Mouse (Mus musculus) G1E (cell line): Measurements from ENCODE around the gene Zfp266. TPM values are rescaled to one million over a fixed set of nuclear protein-coding genes. Genes with fewer than 3 reads are reported as not detected.

Experiments
- ATAC-seq: 2 replicates; pipeline ENCODE4 v1.8.0; 2016; ENCODE audit warnings: mild to moderate bottlenecking; ENCODE audit not compliant: insufficient number of reproducible peaks, poor library complexity, low FRiP score, severe bottlenecking; ENCODE audit errors: extremely low read depth
- DNase-seq: peaks from one replicate; pipeline ENCODE4 v3.0.0; 2012; ENCODE audit warnings: low spot score
- H3K27me3 ChIP-seq: 2 replicates; pipeline ENCODE4 v1.6.1; 2012; ENCODE audit warnings: mild to moderate bottlenecking, low read length, inconsistent platforms; ENCODE audit not compliant: insufficient read depth
- H3K36me3 ChIP-seq: replicated peaks from 2 replicates; pipeline ENCODE3; 2012; ENCODE audit warnings: mild to moderate bottlenecking, inconsistent platforms
- H3K4me1 ChIP-seq: 2 replicates; pipeline ENCODE4 v1.6.1; 2012; ENCODE audit warnings: low read depth, low read length, inconsistent platforms, mixed read lengths; ENCODE audit not compliant: insufficient read depth
- H3K4me3 ChIP-seq: 2 replicates; pipeline ENCODE4 v1.5.1; 2012; ENCODE audit warnings: low read depth, mild to moderate bottlenecking, inconsistent platforms, low read length, moderate library complexity, mixed read lengths
- H3K9me3 ChIP-seq: replicated peaks from 2 replicates; pipeline ENCODE4 v1.6.1; 2012; ENCODE audit warnings: inconsistent platforms
- CTCF ChIP-seq: IDR thresholded peaks from 2 replicates; pipeline ENCODE4 v1.5.1; 2012; ENCODE audit warnings: low read depth, low read length, inconsistent platforms, mixed read lengths
- GATA1 ChIP-seq: IDR thresholded peaks from 2 replicates; pipeline ENCODE4 v1.6.1; 2012; ENCODE audit warnings: borderline replicate concordance, low read length, inconsistent platforms, mixed read lengths
- GATA2 ChIP-seq: IDR thresholded peaks from 2 replicates; pipeline ENCODE4 v1.6.1; 2012; ENCODE audit warnings: low read depth, low read length, inconsistent platforms, borderline replicate concordance
- POLR2AphosphoS5 ChIP-seq: IDR thresholded peaks from 2 replicates; pipeline ENCODE4 v1.6.1; 2012; ENCODE audit warnings: low read depth, low read length, inconsistent platforms; ENCODE audit not compliant: insufficient replicate concordance
- TAL1 ChIP-seq: conservative IDR thresholded peaks from 2 replicates; pipeline ENCODE4 v1.6.1; 2012; ENCODE audit warnings: low read depth, low read length, inconsistent platforms, mixed read lengths
- polyA plus RNA-seq: library from polyadenylated mRNA; stranded (reverse); fragments of >175 nt; gene quantifications from 2 replicates; pipeline ENCODE4 v1.2.3, GENCODE M21; 2012
- total RNA-seq, 2 experiments: library from RNA; stranded (forward) in 1 of 2; stranded (reverse) in 1 of 2; fragments of 200-1000 nt in 1 of 2; fragments of >200 nt in 1 of 2; fragmentation: Nextera tagmentation in 1 of 2; gene quantifications; 2 replicates each; pipeline ENCODE4 v1.2.3; 2014 to 2017

The Zfp266 gene
- total and polyA plus RNA-seq, 3 experiments, result 2.0 to 109 (median 64.2) TPM

DNA sequence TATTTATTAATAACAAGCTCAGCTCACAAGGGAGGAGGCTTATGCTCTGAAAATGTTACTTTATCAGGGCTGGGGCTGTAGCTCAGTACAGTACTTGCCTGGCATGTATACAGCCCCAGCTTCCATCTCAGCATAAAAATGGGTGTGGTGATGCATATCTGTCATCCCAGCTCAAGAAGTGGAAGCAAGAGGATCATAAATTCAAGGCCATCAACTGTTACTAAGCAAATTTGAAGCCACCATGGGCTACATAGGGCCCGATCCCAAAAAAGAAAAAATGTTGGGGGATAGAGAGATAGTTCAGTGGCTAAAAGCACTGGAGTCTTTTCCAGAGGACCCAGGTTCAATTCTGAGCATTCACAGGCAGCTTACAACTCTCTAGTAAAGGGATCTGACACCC, 44.6 kb downstream of the Zfp266 start:
- DNase-seq (no peak), ATAC-seq (no peak)
- H3K4me1 ChIP-seq, result no peaks in the 10 kb centered on the region
- H3K27me3 ChIP-seq, result no peaks in the 10 kb centered on the region
- no peak overlapping the region for H3K4me3 ChIP-seq
- H3K36me3 ChIP-seq, result peaks cover 70% of the 10 kb centered on the region
- H3K9me3 ChIP-seq, result peaks cover 7% of the 10 kb centered on the region
- TF ChIP-seq POLR2AphosphoS5 (no peak), CTCF (no peak), GATA1 (no peak), TAL1 (no peak), GATA2 (no peak)

DNA sequence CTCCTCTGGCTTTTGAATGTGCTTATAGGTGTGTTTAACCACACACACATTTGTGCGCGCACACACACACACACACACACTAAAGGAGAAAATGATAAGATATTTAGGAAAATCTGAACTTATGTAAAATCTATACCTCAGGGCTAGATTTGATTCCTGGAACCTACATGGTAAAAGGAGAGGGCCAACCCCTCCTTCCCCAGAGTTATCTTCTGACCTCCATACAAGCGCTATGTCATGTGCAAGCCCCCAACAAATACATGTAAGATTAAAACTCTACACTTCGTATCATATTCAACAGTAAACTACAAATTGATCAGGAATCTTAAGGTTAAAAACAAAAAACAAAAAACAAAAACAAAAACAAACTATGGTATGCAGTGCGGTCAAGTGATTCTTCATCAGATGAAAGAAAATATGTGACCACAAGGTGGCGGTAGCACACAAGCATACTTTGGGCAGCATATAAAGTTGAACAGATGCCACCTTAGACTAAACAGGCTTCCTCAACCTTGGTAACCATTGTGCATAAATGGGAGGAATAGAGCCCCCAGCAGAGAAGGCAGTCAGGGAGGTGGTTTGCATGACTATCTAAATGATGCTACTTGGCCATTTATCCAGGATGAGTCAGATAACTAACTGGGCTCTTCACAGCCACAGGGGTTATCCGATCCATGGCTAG, 54.3 kb downstream of the Zfp266 start:
- H3K9me3 ChIP-seq, result peaks cover 20% of the 10 kb centered on the region
- H3K4me3 ChIP-seq, result no peak overlapping the region
- H3K4me1 ChIP-seq, result peaks cover 5% of the 10 kb centered on the region; the same call in 1 of the 2 replicates
- ATAC-seq (peak; percentile 45; the same call in 1 of the 2 replicates), DNase-seq (no peak)
- peaks cover 29% of the 10 kb centered on the region for H3K36me3 ChIP-seq
- H3K27me3 ChIP-seq, result peaks cover 5% of the 10 kb centered on the region; the same call in 1 of the 2 replicates
- TF ChIP-seq GATA2, result no peak
- no peak for TF ChIP-seq POLR2AphosphoS5
- peak; percentile 45 for TF ChIP-seq CTCF
- TF ChIP-seq GATA1, result no peak
- TF ChIP-seq TAL1, result no peak

DNA sequence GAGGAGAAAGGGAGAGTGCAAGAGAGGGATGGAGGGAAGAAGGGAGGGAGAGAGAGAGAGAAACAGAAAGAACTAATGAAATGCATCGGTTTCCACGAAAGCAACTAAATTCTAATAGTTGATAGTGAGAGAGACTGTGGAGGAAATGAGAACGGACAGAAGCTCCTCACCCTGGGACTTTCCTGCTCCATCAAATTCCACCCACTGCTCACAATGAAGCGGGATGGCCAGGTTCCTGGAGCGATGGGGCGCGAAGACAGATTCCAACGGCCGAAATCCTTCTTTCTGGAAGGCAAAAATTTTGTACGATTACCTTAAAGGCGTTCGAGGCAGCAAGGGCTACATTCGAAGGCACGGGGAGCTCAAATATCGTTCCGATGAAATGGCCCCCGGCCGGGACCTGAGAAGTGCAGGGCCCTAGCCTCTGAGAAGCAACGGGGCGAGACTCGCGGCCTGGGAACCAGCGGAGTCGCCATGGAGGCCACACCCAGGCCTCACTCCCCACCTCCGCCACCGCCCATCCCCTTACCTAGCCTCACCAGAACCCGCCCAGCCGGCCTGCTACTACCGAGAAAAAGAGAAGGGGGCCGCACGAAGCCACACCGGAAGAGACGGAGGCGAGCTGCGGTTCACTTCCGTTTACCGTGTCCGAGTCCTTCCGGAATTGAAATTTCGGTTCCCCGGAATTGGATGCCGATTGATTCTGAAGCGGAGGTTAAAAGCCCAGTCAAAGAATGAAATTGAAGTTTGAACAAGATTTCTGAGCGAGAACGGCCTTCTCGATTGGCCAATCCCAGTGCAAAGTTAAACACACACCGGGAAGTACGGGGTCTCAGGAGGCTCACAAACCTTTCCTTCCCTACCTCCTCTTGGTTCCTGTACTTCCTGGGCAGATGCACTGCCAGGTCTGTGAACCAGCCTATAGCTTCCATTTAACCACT, 61.6 kb downstream of the Zfp266 start, which contains the start of gene Zfp26:
Zfp26 (minus strand) TSS at position 786 of the 941 bp plus-strand sequence.
- peak; percentile 47 for DNase-seq
- ATAC-seq, result peak; percentile 85

DNA sequence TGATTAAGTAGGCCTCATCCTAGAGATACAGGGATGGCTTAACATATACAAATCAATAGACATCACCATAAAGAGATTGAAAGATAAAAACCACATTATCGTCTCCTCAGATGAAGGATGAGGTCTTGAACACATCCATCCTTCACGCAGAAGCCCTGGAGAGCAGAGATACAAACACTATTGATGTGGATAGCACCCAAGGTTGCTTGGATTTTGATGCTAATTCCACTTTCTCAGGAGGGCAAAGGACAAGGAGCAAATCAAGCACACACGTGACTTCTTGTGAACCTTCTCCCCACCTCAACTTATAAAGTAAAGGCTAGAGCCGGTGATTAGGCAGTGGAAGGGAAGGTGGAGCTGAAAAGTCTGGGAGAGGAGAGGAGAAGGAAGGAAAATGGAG, 67.6 kb downstream of the Zfp266 start:
- Histone ChIP-seq H3K36me3 (peaks cover 44% of the 10 kb centered on the region), H3K9me3 (no peaks in the 10 kb centered on the region), H3K4me3 (no peak overlapping the region), H3K27me3 (no peaks in the 10 kb centered on the region), H3K4me1 (0 out of 2 replicates have a peak, but pooled peaks cover 3% of the 10 kb centered on the region)
- no peak for ATAC-seq
- no peak for DNase-seq
- TF ChIP-seq TAL1 (no peak), POLR2AphosphoS5 (no peak), CTCF (no peak), GATA2 (no peak), GATA1 (no peak)

More for the DNA sequence above, 61.6 kb downstream of the Zfp266 start, which contains the start of gene Zfp26:
- H3K4me3 ChIP-seq, result peak within 1 kb of the TSS; percentile 75
- no peaks in the 10 kb centered on the region for H3K27me3 ChIP-seq
- no peak for TF ChIP-seq GATA2
- TF ChIP-seq GATA1, result no peak
- no peaks in the 10 kb centered on the region for H3K9me3 ChIP-seq
- H3K36me3 ChIP-seq, result peaks cover 23% of the 10 kb centered on the region
- H3K4me1 ChIP-seq, result peaks cover 5% of the 10 kb centered on the region; the same call in 1 of the 2 replicates

DNA sequence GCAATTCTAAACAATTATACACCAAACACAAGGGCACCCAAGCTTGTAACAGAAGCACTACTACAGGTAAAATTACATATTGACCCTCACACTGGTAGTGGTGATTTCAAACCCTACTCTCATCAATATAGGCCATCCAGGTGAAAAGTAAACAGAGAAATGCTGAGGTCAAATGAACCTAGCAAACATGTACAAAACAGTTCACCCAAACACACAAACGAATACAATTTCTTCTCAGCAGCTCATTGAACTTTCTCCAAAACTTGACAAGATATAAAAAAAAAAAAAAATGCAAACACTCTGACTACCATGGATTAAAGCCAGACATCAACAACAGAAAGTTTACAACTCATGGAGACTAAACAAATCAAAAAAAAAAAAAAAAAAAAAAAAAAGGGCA, 69.7 kb downstream of the Zfp266 start:
- Histone ChIP-seq H3K36me3 (peaks cover 44% of the 10 kb centered on the region), H3K4me1 (no peaks in the 10 kb centered on the region), H3K9me3 (no peaks in the 10 kb centered on the region), H3K4me3 (no peak overlapping the region), H3K27me3 (no peaks in the 10 kb centered on the region)
- TF ChIP-seq POLR2AphosphoS5 (no peak), GATA1 (no peak)
- ATAC-seq (no peak), DNase-seq (no peak)

Other genes with a start within 250 kb of the Zfp266 start
- not detected in 2 replicates for gene Olfr39, start 239.1 kb downstream of the Zfp266 start, total RNA-seq (2014; fragmentation: Nextera tagmentation)
- gene Olfr39, start 239.1 kb downstream of the Zfp266 start, total RNA-seq (2017), result 0.27 TPM in 1 of 2 replicates, not detected in the other
- gene Olfr39, start 239.1 kb downstream of the Zfp266 start, polyA plus RNA-seq, result not detected in 2 replicates
- gene Olfr873, start 222.9 kb downstream of the Zfp266 start, total RNA-seq (2014; fragmentation: Nextera tagmentation), result not detected in 2 replicates
- gene Olfr873, start 222.9 kb downstream of the Zfp266 start, total RNA-seq (2017), result 0.12 and 0.27 TPM in 2 replicates
- not detected in 2 replicates for gene Olfr873, start 222.9 kb downstream of the Zfp266 start, polyA plus RNA-seq
- gene Olfr18, start 185.3 kb downstream of the Zfp266 start, total RNA-seq (2014; fragmentation: Nextera tagmentation), result not detected in 2 replicates
- 0.11 and 0.12 TPM in 2 replicates for gene Olfr18, start 185.3 kb downstream of the Zfp266 start, total RNA-seq (2017)
- gene Olfr18, start 185.3 kb downstream of the Zfp266 start, polyA plus RNA-seq, result not detected in 2 replicates
- 17.5 and 23.0 TPM in 2 replicates for gene Zfp560, start 136.2 kb downstream of the Zfp266 start, total RNA-seq (2014; fragmentation: Nextera tagmentation)
- gene Zfp560, start 136.2 kb downstream of the Zfp266 start, total RNA-seq (2017), result 25.4 and 28.9 TPM in 2 replicates
- 0.86 and 2.4 TPM in 2 replicates for gene Zfp560, start 136.2 kb downstream of the Zfp266 start, polyA plus RNA-seq
- gene Zfp26, start 61.3 kb downstream of the Zfp266 start, total RNA-seq (2014; fragmentation: Nextera tagmentation), result 26.8 and 30.0 TPM in 2 replicates
- gene Zfp26, start 61.3 kb downstream of the Zfp266 start, total RNA-seq (2017), result 24.1 and 31.4 TPM in 2 replicates
- gene Zfp26, start 61.3 kb downstream of the Zfp266 start, polyA plus RNA-seq, result 0.28 and 0.31 TPM in 2 replicates
- gene Zfp426, start 28.7 kb downstream of the Zfp266 start, total RNA-seq (2014; fragmentation: Nextera tagmentation), result 43.1 and 46.0 TPM in 2 replicates
- 17.2 and 22.2 TPM in 2 replicates for gene Zfp426, start 28.7 kb downstream of the Zfp266 start, total RNA-seq (2017)
- 2.4 and 4.1 TPM in 2 replicates for gene Zfp426, start 28.7 kb downstream of the Zfp266 start, polyA plus RNA-seq
- 10.3 and 11.3 TPM in 2 replicates for gene Zfp846, start 59.9 kb upstream of the Zfp266 start, total RNA-seq (2014; fragmentation: Nextera tagmentation)
- 8.0 and 10.5 TPM in 2 replicates for gene Zfp846, start 59.9 kb upstream of the Zfp266 start, total RNA-seq (2017)
- gene Zfp846, start 59.9 kb upstream of the Zfp266 start, polyA plus RNA-seq, result 8.8 and 10.6 TPM in 2 replicates
- 175 and 176 TPM in 2 replicates for gene Ubl5, start 121.5 kb upstream of the Zfp266 start, total RNA-seq (2014; fragmentation: Nextera tagmentation)
- 256 and 270 TPM in 2 replicates for gene Ubl5, start 121.5 kb upstream of the Zfp266 start, total RNA-seq (2017)
- 9.2 and 18.4 TPM in 2 replicates for gene Ubl5, start 121.5 kb upstream of the Zfp266 start, polyA plus RNA-seq
- 25.6 and 34.2 TPM in 2 replicates for gene Fbxl12, start 123.3 kb upstream of the Zfp266 start, total RNA-seq (2014; fragmentation: Nextera tagmentation)
- gene Fbxl12, start 123.3 kb upstream of the Zfp266 start, total RNA-seq (2017), result 6.3 and 7.9 TPM in 2 replicates
- 15.4 and 22.0 TPM in 2 replicates for gene Fbxl12, start 123.3 kb upstream of the Zfp266 start, polyA plus RNA-seq
- 13.2 and 17.6 TPM in 2 replicates for gene Pin1, start 130.7 kb upstream of the Zfp266 start, total RNA-seq (2014; fragmentation: Nextera tagmentation)
- gene Pin1, start 130.7 kb upstream of the Zfp266 start, total RNA-seq (2017), result 17.0 and 21.3 TPM in 2 replicates
- 27.3 and 28.7 TPM in 2 replicates for gene Pin1, start 130.7 kb upstream of the Zfp266 start, polyA plus RNA-seq
- gene Olfm2, start 224.9 kb upstream of the Zfp266 start, total RNA-seq (2014; fragmentation: Nextera tagmentation), result not detected in 2 replicates
- 0.06 TPM in 1 of 2 replicates, not detected in the other for gene Olfm2, start 224.9 kb upstream of the Zfp266 start, total RNA-seq (2017)
- gene Olfm2, start 224.9 kb upstream of the Zfp266 start, polyA plus RNA-seq, result not detected in 2 replicates